ENCODE assay signal across 8 mouse cellular contexts in the genomic region with DNA sequence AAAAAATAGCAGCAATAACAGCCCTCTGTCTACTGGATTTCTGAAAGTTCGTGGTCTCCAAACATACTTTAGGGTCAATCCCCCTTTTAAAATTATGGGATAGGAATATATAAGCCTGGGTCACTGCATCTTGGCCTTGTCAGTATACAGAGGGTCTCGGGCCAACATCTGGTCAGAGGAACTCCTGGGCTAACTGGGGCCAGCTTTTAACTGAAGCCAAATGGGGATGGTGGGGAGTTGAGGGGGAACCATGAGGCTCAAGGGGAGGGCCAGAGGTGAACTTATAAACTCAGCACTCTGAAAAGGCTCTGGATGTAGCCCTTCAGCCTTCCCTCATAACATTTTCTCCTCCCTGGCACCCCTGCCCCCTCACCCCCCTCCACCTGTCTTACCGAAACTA. TPM values are rescaled to one million over a fixed set of nuclear protein-coding genes. Genes with fewer than 3 reads are reported as not detected.
DNase-seq lines count a peak whose midpoint lies in the region; ATAC-seq and TF ChIP-seq lines count a peak whose summit lies in the region.

No protein-coding gene starts in this region.

- ATAC-seq in embryonic facial prominence, embryonic 12.5 days (ENCODE audit: insufficient number of reproducible peaks, insufficient read depth, low FRiP score, low TSS enrichment): no peak
- ATAC-seq in liver, embryonic 11.5 days (replicated peaks; ENCODE audit: low FRiP score): no peak
- no peak for ATAC-seq in liver, postnatal 0 days
- ATAC-seq in intestine, embryonic 14.5 days (replicated peaks; ENCODE audit: low FRiP score, low TSS enrichment, low read depth): no peak
- ATAC-seq in neural tube, embryonic 15.5 days (ENCODE audit: low FRiP score): no peak

- H3K36me3 ChIP-seq in embryonic facial prominence, embryonic 12.5 days: no peaks in the 10 kb centered on the region
- H3K36me3 ChIP-seq in embryonic facial prominence, embryonic 10.5 days (replicated peaks): no peaks in the 10 kb centered on the region
- H3K36me3 ChIP-seq in liver, embryonic 11.5 days (ENCODE audit: control insufficient read depth, insufficient read depth, low read length): no peaks in the 10 kb centered on the region
- H3K36me3 ChIP-seq in liver, postnatal 0 days (replicated peaks; ENCODE audit: insufficient read depth, low read length): no peaks in the 10 kb centered on the region
- H3K36me3 ChIP-seq in intestine, embryonic 14.5 days (ENCODE audit: control insufficient read depth, insufficient read depth, low read length): no peaks in the 10 kb centered on the region
- H3K36me3 ChIP-seq in neural tube, embryonic 15.5 days: no peaks in the 10 kb centered on the region

- peak overlapping the region; percentile 97 for H3K4me2 ChIP-seq in embryonic facial prominence, embryonic 12.5 days (replicated peaks)
- H3K4me2 ChIP-seq in liver, embryonic 11.5 days: peak overlapping the region; percentile 76; the same call in 1 of the 2 replicates
- no peak overlapping the region for H3K4me2 ChIP-seq in liver, postnatal 0 days (ENCODE audit: low read depth, low read length)
- H3K4me2 ChIP-seq in intestine, embryonic 14.5 days (ENCODE audit: low read length): peak overlapping the region; percentile 82
- peak overlapping the region; percentile 99 for H3K4me2 ChIP-seq in neural tube, embryonic 15.5 days

- no peak for TF ChIP-seq EP300 in liver, postnatal 0 days (IDR thresholded peaks at IDR 0.05; ENCODE audit: low read depth)

- no peak overlapping the region for H3K4me3 ChIP-seq in embryonic facial prominence, embryonic 12.5 days
- no peak overlapping the region for H3K4me3 ChIP-seq in embryonic facial prominence, embryonic 10.5 days
- no peak overlapping the region for H3K4me3 ChIP-seq in liver, embryonic 11.5 days (ENCODE audit: low read depth, low read length)
- H3K4me3 ChIP-seq in liver, postnatal 0 days (ENCODE audit: low read depth, low read length): no peak overlapping the region
- peak overlapping the region; percentile 53; the same call in 1 of the 2 replicates for H3K4me3 ChIP-seq in intestine, embryonic 14.5 days (ENCODE audit: low read depth, low read length)
- H3K4me3 ChIP-seq in neural tube, embryonic 15.5 days (replicated peaks): peak overlapping the region; percentile 71

- no peaks in the 10 kb centered on the region for H3K9me3 ChIP-seq in embryonic facial prominence, embryonic 12.5 days
- no peaks in the 10 kb centered on the region for H3K9me3 ChIP-seq in embryonic facial prominence, embryonic 10.5 days
- H3K9me3 ChIP-seq in liver, embryonic 11.5 days (ENCODE audit: control insufficient read depth, low read length): no peaks in the 10 kb centered on the region
- no peaks in the 10 kb centered on the region for H3K9me3 ChIP-seq in liver, postnatal 0 days (ENCODE audit: low read length)
- no peaks in the 10 kb centered on the region for H3K9me3 ChIP-seq in intestine, embryonic 14.5 days (ENCODE audit: control insufficient read depth, low read length)
- H3K9me3 ChIP-seq in neural tube, embryonic 15.5 days (replicated peaks): no peaks in the 10 kb centered on the region

- H3K27ac ChIP-seq in embryonic facial prominence, embryonic 12.5 days: no peak overlapping the region
- H3K27ac ChIP-seq in embryonic facial prominence, embryonic 10.5 days (replicated peaks): no peak overlapping the region
- H3K27ac ChIP-seq in liver, embryonic 11.5 days (ENCODE audit: low read depth, low read length): no peak overlapping the region
- H3K27ac ChIP-seq in liver, postnatal 0 days (ENCODE audit: low read depth): no peak overlapping the region
- no peak overlapping the region for H3K27ac ChIP-seq in intestine, embryonic 14.5 days (ENCODE audit: low read depth)
- no peak overlapping the region for H3K27ac ChIP-seq in neural tube, embryonic 15.5 days (replicated peaks)

- peaks cover 31% of the 10 kb centered on the region for H3K27me3 ChIP-seq in embryonic facial prominence, embryonic 12.5 days
- peaks cover 82% of the 10 kb centered on the region for H3K27me3 ChIP-seq in embryonic facial prominence, embryonic 10.5 days (replicated peaks; ENCODE audit: low read depth, poor library complexity, severe bottlenecking)
- H3K27me3 ChIP-seq in liver, embryonic 11.5 days (replicated peaks; ENCODE audit: control insufficient read depth, insufficient read depth, low read length): peaks cover 72% of the 10 kb centered on the region
- H3K27me3 ChIP-seq in liver, postnatal 0 days (ENCODE audit: insufficient read depth, low read length): peaks cover 55% of the 10 kb centered on the region
- peaks cover 43% of the 10 kb centered on the region for H3K27me3 ChIP-seq in intestine, embryonic 14.5 days (replicated peaks; ENCODE audit: control insufficient read depth, insufficient read depth, low read length)
- peaks cover 25% of the 10 kb centered on the region for H3K27me3 ChIP-seq in neural tube, embryonic 15.5 days (replicated peaks)

- no peak for TF ChIP-seq CTCF in liver, postnatal 0 days (IDR thresholded peaks at IDR 0.05; ENCODE audit: low read depth)

- peaks cover 24% of the 10 kb centered on the region for H3K4me1 ChIP-seq in embryonic facial prominence, embryonic 12.5 days
- H3K4me1 ChIP-seq in embryonic facial prominence, embryonic 10.5 days: peaks cover 52% of the 10 kb centered on the region
- peaks cover 6% of the 10 kb centered on the region for H3K4me1 ChIP-seq in liver, embryonic 11.5 days (replicated peaks; ENCODE audit: control insufficient read depth, insufficient read depth, low read length)
- H3K4me1 ChIP-seq in liver, postnatal 0 days (ENCODE audit: insufficient read depth): peaks cover 16% of the 10 kb centered on the region
- peaks cover 22% of the 10 kb centered on the region; the same call in 1 of the 2 replicates for H3K4me1 ChIP-seq in intestine, embryonic 14.5 days (replicated peaks; ENCODE audit: control insufficient read depth, insufficient read depth, low read length)
- H3K4me1 ChIP-seq in neural tube, embryonic 15.5 days: peaks cover 38% of the 10 kb centered on the region

- 52% methylated on average over 3 of the region's 3 CpGs for WGBS in embryonic facial prominence, embryonic 12.5 days
- WGBS in embryonic facial prominence, embryonic 10.5 days: 59% methylated on average over 3 of the region's 3 CpGs
- 61% methylated on average over 3 of the region's 3 CpGs for WGBS in liver, embryonic 11.5 days
- 56% methylated on average over 3 of the region's 3 CpGs for WGBS in liver, postnatal 0 days (ENCODE audit: insufficient replicate concordance)
- WGBS in intestine, embryonic 14.5 days: 58% methylated on average over 3 of the region's 3 CpGs
- WGBS in neural tube, embryonic 15.5 days: 71% methylated on average over 3 of the region's 3 CpGs

- DNase-seq in embryonic facial prominence, embryonic 10.5 days (ENCODE audit: low spot score): no peak
- no peak for DNase-seq in liver, embryonic 11.5 days (ENCODE audit: low spot score)
- DNase-seq in liver, postnatal 0 days: no peak
- DNase-seq in intestine, embryonic 14.5 days (ENCODE audit: low spot score): no peak
- no peak for DNase-seq in left cerebral cortex, adult 9 months (ENCODE audit: low spot score in 2 of 2)
- no peak for DNase-seq in gastrocnemius, postnatal 10 days

- H3K9ac ChIP-seq in embryonic facial prominence, embryonic 12.5 days: no peak overlapping the region
- no peak overlapping the region for H3K9ac ChIP-seq in liver, embryonic 11.5 days (ENCODE audit: low read depth, low read length)
- no peak overlapping the region for H3K9ac ChIP-seq in liver, postnatal 0 days (replicated peaks)
- no peak overlapping the region for H3K9ac ChIP-seq in intestine, embryonic 14.5 days (ENCODE audit: low read length)
- no peak overlapping the region for H3K9ac ChIP-seq in neural tube, embryonic 15.5 days (replicated peaks)

RNA-seq across cellular contexts. Expression of gene Bhlhe41, which starts 1.8 kb away (rescaled TPM):
- polyA plus RNA-seq in embryonic facial prominence, embryonic 12.5 days (2016; fragmentation: Nextera tagmentation; extraction: Ambion mirVana): 1.9 and 2.6 TPM in 2 replicates
- polyA plus RNA-seq in embryonic facial prominence, embryonic 10.5 days (2016; fragmentation: Nextera tagmentation; extraction: Ambion mirVana): 0.93 and 1.8 TPM in 2 replicates
- polyA plus RNA-seq in liver, embryonic 11.5 days (2014; fragmentation: Nextera tagmentation; extraction: Ambion mirVana): 0.34 and 0.45 TPM in 2 replicates
- 0.22 and 0.24 TPM in 2 replicates for polyA plus RNA-seq in liver, postnatal 0 days (2015; fragmentation: Nextera tagmentation; extraction: Ambion mirVana)
- polyA plus RNA-seq in intestine, embryonic 14.5 days (2014; fragmentation: Nextera tagmentation; extraction: Ambion mirVana): 1.1 and 1.3 TPM in 2 replicates
- polyA plus RNA-seq in neural tube, embryonic 15.5 days (2015; fragmentation: Nextera tagmentation; extraction: Ambion mirVana): 5.6 and 6.3 TPM in 2 replicates
- total RNA-seq in gastrocnemius, postnatal 10 days (2021): 10 to 100 TPM; 24.7 to 36.4 TPM

Comparison
In these comparisons a context has a peak if more than half of its experiments do, and no peak if none do; other contexts are left out.
1. H3K4me3 ChIP-seq: peak in intestine, embryonic 14.5 days (single experiment) and neural tube, embryonic 15.5 days (single experiment); none in embryonic facial prominence, embryonic 12.5 days (single experiment), embryonic facial prominence, embryonic 10.5 days (single experiment), liver, embryonic 11.5 days (single experiment) and liver, postnatal 0 days (single experiment).